Mouse (Mus musculus) common myeloid progenitor, adult 5-6 weeks (primary cell): Measurements from ENCODE around the gene Rbfox3. TPM values are rescaled to one million over a fixed set of nuclear protein-coding genes. Genes with fewer than 3 reads are reported as not detected.

Experiments
- ATAC-seq: replicated peaks from 2 replicates; pipeline ENCODE4 v1.8.0; 2016; ENCODE audit warnings: low read depth, mild to moderate bottlenecking, moderate TSS enrichment, inconsistent platforms; ENCODE audit not compliant: poor library complexity, severe bottlenecking
- total RNA-seq: library from RNA; stranded (forward); fragments of 200-1000, 187-1606 nt; gene quantifications from 2 replicates; pipeline ENCODE4 v1.2.3, GENCODE M21; 2017

The Rbfox3 gene
- total RNA-seq, 1 experiment from 2014 or later: not detected

- ATAC-seq: no peak
Measured at GRCm38 (mm10) chr11:118771358-118771757, 140.0 kb downstream of the Rbfox3 start.

GRCm38 (mm10) chr11:118770789-118771188 is 140.6 kb downstream of the Rbfox3 start:
- no peak for ATAC-seq

- no peak for ATAC-seq
Measured at GRCm38 (mm10) chr11:118769542-118769941, 141.9 kb downstream of the Rbfox3 start.

- no peak for ATAC-seq
Measured at GRCm38 (mm10) chr11:118768441-118768840, 143.0 kb downstream of the Rbfox3 start.

GRCm38 (mm10) chr11:118767411-118767810 is 144.0 kb downstream of the Rbfox3 start:
- ATAC-seq: no peak

GRCm38 (mm10) chr11:118760296-118760988 is 151.0 kb downstream of the Rbfox3 start:
- no peak for ATAC-seq

- ATAC-seq: no peak
Measured at GRCm38 (mm10) chr11:118759228-118759627, 152.2 kb downstream of the Rbfox3 start.

- ATAC-seq: no peak
Measured at GRCm38 (mm10) chr11:118758277-118758990, 153.0 kb downstream of the Rbfox3 start.

GRCm38 (mm10) chr11:118757488-118757887 is 153.9 kb downstream of the Rbfox3 start:
- no peak for ATAC-seq

- ATAC-seq: no peak
Measured at GRCm38 (mm10) chr11:118755003-118755402, 156.4 kb downstream of the Rbfox3 start.

GRCm38 (mm10) chr11:118754535-118754934 is 156.9 kb downstream of the Rbfox3 start:
- 0 out of 2 replicates have a peak, but pooled peaks have one; percentile 15 for ATAC-seq

- ATAC-seq: no peak
Measured at GRCm38 (mm10) chr11:118751879-118752616, 159.3 kb downstream of the Rbfox3 start.

- ATAC-seq: no peak
Measured at GRCm38 (mm10) chr11:118750745-118751330, 160.6 kb downstream of the Rbfox3 start.

GRCm38 (mm10) chr11:118749541-118749940 is 161.9 kb downstream of the Rbfox3 start:
- ATAC-seq: no peak

GRCm38 (mm10) chr11:118748622-118749021 is 162.8 kb downstream of the Rbfox3 start:
- peak; percentile 48; the same call in 1 of the 2 replicates for ATAC-seq

GRCm38 (mm10) chr11:118745279-118745678 is 166.1 kb downstream of the Rbfox3 start:
- no peak for ATAC-seq

- no peak for ATAC-seq
Measured at GRCm38 (mm10) chr11:118744782-118745181, 166.6 kb downstream of the Rbfox3 start.

GRCm38 (mm10) chr11:118742762-118743161 is 168.6 kb downstream of the Rbfox3 start:
- ATAC-seq: peak; percentile 67

- ATAC-seq: no peak
Measured at GRCm38 (mm10) chr11:118741262-118741661, 170.1 kb downstream of the Rbfox3 start.

GRCm38 (mm10) chr11:118740001-118740400 is 171.4 kb downstream of the Rbfox3 start:
- 0 out of 2 replicates have a peak, but pooled peaks have one; percentile 41 for ATAC-seq
